In the genomic region with DNA sequence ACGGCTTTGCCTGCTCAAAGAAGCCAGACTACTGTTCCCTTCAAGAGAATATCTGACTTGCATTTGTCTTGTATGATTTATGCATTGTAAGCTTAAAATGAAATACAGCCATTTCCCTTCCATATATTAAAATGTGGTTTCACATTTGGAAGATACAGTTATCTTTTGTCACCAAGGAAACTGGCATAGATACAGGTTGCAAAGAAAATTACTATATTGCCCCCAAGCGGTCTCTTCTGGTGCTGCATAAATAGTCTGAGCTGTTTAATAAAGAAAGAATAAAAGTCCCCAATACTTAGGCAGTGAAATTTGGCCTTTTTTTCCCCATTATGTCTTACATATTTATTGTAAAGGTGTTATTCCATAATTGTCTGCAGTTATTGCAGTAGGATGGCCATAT, we compare ENCODE assay signal across 10 mouse cellular contexts.
DNase-seq lines count a peak whose midpoint lies in the region; ATAC-seq and TF ChIP-seq lines count a peak whose summit lies in the region.
"Had no signal": no experiment of that assay in that cellular context is flagged by ENCODE, and none has a peak within 500 bp of the region (broad histone marks: within the 10 kb centered on the region; RNA-seq: fewer than 3 reads in every experiment).

No protein-coding gene starts in this region.

- no peaks in the 10 kb centered on the region for H3K4me1 ChIP-seq in liver, postnatal 0 days (ENCODE audit: insufficient read depth)
- H3K4me1 ChIP-seq in liver, embryonic 12.5 days = no peaks in the 10 kb centered on the region

- WGBS in liver, postnatal 0 days (ENCODE audit: insufficient replicate concordance) = 33% methylated on average over 2 of the region's 2 CpGs
- 42% methylated on average over 2 of the region's 2 CpGs for WGBS in liver, embryonic 12.5 days (ENCODE audit: insufficient replicate concordance)

- peak; percentile 63 for DNase-seq in adrenal gland, postnatal 10 days
- DNase-seq in adrenal gland, postnatal 25 days = no peak
- DNase-seq in liver, postnatal 0 days = no peak
- DNase-seq in c-Kit-positive CD71-negative TER-119-negative erythroid progenitor cells, embryonic 14.5 days (ENCODE audit: low read depth) = peak; percentile 13
- peak; percentile 21 to 29 for DNase-seq in heart, postnatal 36 days
- DNase-seq in lung, postnatal 10 days = peak; percentile 55

- peak; percentile 48; the same call in 1 of the 2 replicates for TF ChIP-seq CTCF in liver, postnatal 0 days (IDR thresholded peaks at IDR 0.05; ENCODE audit: low read depth)

- 0 out of 2 replicates have a peak, but pooled peaks cover 3% of the 10 kb centered on the region for H3K36me3 ChIP-seq in liver, postnatal 0 days (replicated peaks; ENCODE audit: insufficient read depth, low read length)
- no peaks in the 10 kb centered on the region for H3K36me3 ChIP-seq in liver, embryonic 12.5 days

- no peak overlapping the region for H3K9ac ChIP-seq in liver, postnatal 0 days (replicated peaks)
- H3K9ac ChIP-seq in liver, embryonic 12.5 days = no peak overlapping the region
- H3K9ac ChIP-seq: limb, embryonic 13.5 days had no signal

- no peak for ATAC-seq in liver, postnatal 0 days
- no peak for ATAC-seq in liver, embryonic 12.5 days
- no peak for ATAC-seq in activated CD4-positive, CD25-positive, alpha-beta regulatory T cell, adult 4 months

- no peak overlapping the region for H3K27ac ChIP-seq in liver, postnatal 0 days (ENCODE audit: low read depth)
- no peak overlapping the region for H3K27ac ChIP-seq in liver, embryonic 12.5 days
- H3K27ac ChIP-seq: limb, embryonic 13.5 days had no signal

- no peaks in the 10 kb centered on the region for H3K27me3 ChIP-seq in liver, postnatal 0 days (ENCODE audit: insufficient read depth, low read length)
- no peaks in the 10 kb centered on the region for H3K27me3 ChIP-seq in liver, embryonic 12.5 days (replicated peaks)
- H3K27me3 ChIP-seq: limb, embryonic 13.5 days had no signal

- no peak overlapping the region for H3K4me2 ChIP-seq in liver, postnatal 0 days (ENCODE audit: low read depth, low read length)
- H3K4me2 ChIP-seq in liver, embryonic 12.5 days = no peak overlapping the region
- H3K4me2 ChIP-seq: limb, embryonic 13.5 days had no signal

- intact Hi-C loops in heart, postnatal 36 days (cut with DNase I) = no loop called here

- H3K4me3 ChIP-seq in liver, postnatal 0 days (ENCODE audit: low read depth, low read length) = no peak overlapping the region
- H3K4me3 ChIP-seq in liver, embryonic 12.5 days = no peak overlapping the region
- H3K4me3 ChIP-seq: erythroblast, embryonic 14.5 days; limb, embryonic 13.5 days had no signal

- no peaks in the 10 kb centered on the region for H3K9me3 ChIP-seq in liver, postnatal 0 days (ENCODE audit: low read length)
- H3K9me3 ChIP-seq in liver, embryonic 12.5 days (replicated peaks) = no peaks in the 10 kb centered on the region
- H3K9me3 ChIP-seq: limb, embryonic 13.5 days had no signal

- TF ChIP-seq EP300 in liver, postnatal 0 days (IDR thresholded peaks at IDR 0.05; ENCODE audit: low read depth) = no peak

Comparison
In these comparisons a context has a peak if more than half of its experiments do, and no peak if none do; other contexts are left out.
1. DNase-seq: peak in adrenal gland, postnatal 10 days (single experiment), c-Kit-positive CD71-negative TER-119-negative erythroid progenitor cells, embryonic 14.5 days (single experiment), heart, postnatal 36 days (2 of 2) and lung, postnatal 10 days (single experiment); none in adrenal gland, postnatal 25 days (single experiment) and liver, postnatal 0 days (single experiment).